In the genomic region with DNA sequence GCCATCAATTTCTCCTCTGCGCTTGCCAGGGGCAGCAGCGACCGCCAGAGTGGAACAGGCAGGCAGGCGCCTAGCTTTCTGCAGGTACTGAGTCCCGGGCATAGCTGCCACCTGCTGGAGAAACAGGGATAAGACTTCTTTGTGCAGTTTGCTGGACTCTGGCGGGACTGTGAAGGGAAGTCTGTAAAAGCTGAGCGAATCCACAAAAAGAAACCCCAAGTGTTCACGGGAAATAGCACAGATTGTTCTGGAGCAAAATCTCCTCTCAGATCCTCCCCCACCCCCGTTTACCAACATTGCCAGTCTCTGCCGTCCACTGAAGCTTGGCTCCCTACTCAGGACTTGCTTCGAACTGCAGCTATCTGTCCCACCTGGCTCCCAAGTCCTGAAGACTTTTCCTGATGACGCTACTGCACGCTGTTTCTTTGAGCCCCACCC, we compare ENCODE assay signal across 8 mouse cellular contexts. TPM values are rescaled to one million over a fixed set of nuclear protein-coding genes. Genes with fewer than 3 reads are reported as not detected.
DNase-seq lines count a peak whose midpoint lies in the region; ATAC-seq and TF ChIP-seq lines count a peak whose summit lies in the region.

No protein-coding gene starts in this region.

- 7% methylated on average over 13 of the region's 13 CpGs for WGBS in embryonic facial prominence, embryonic 11.5 days
- WGBS in heart, adult 2 months, result 2% methylated on average over 13 of the region's 13 CpGs
- 2% methylated on average over 13 of the region's 13 CpGs for WGBS in kidney, adult 2 months
- 3% methylated on average over 13 of the region's 13 CpGs for WGBS in limb, embryonic 15.5 days
- 5% methylated on average over 13 of the region's 13 CpGs for WGBS in midbrain, postnatal 0 days
- WGBS in spleen, adult 2 months, result 6% methylated on average over 13 of the region's 13 CpGs

- peak overlapping the region; percentile 33 for H3K4me2 ChIP-seq in embryonic facial prominence, embryonic 11.5 days (ENCODE audit: low read depth, low read length)
- H3K4me2 ChIP-seq in limb, embryonic 15.5 days, result peak overlapping the region; percentile 51
- peak overlapping the region; percentile 24; the same call in 1 of the 2 replicates for H3K4me2 ChIP-seq in midbrain, postnatal 0 days (ENCODE audit: low read depth, low read length, poor library complexity, severe bottlenecking)

- H3K4me3 ChIP-seq in embryonic facial prominence, embryonic 11.5 days (ENCODE audit: low read depth, low read length), result peak overlapping the region; percentile 17
- peak overlapping the region; percentile 30 for H3K4me3 ChIP-seq in heart, adult 2 months
- no peak overlapping the region for H3K4me3 ChIP-seq in kidney, adult 2 months (ENCODE audit: insufficient read depth, low read depth, low read length)
- peak overlapping the region; percentile 36 for H3K4me3 ChIP-seq in limb, embryonic 15.5 days
- no peak overlapping the region for H3K4me3 ChIP-seq in midbrain, postnatal 0 days (ENCODE audit: low read depth, low read length)
- no peak overlapping the region for H3K4me3 ChIP-seq in spleen, adult 2 months (ENCODE audit: extremely low read depth, insufficient read depth, insufficient read length)

- no peaks in the 10 kb centered on the region; the same call in 1 of the 2 replicates for H3K27me3 ChIP-seq in embryonic facial prominence, embryonic 11.5 days (ENCODE audit: control insufficient read depth, insufficient read depth, low read length)
- H3K27me3 ChIP-seq in heart, adult 2 months (ENCODE audit: control insufficient read depth, insufficient read depth, low read length), result no peaks in the 10 kb centered on the region; the same call in 1 of the 2 replicates
- H3K27me3 ChIP-seq in kidney, adult 2 months (replicated peaks; ENCODE audit: control insufficient read depth, insufficient read depth, low read length), result no peaks in the 10 kb centered on the region; the same call in none of the 2 replicates
- peaks cover 3% of the 10 kb centered on the region; the same call in 1 of the 2 replicates for H3K27me3 ChIP-seq in limb, embryonic 15.5 days
- H3K27me3 ChIP-seq in midbrain, postnatal 0 days (ENCODE audit: insufficient read depth, low read length), result no peaks in the 10 kb centered on the region
- H3K27me3 ChIP-seq in spleen, adult 2 months (ENCODE audit: control insufficient read depth, insufficient read depth, low read length), result peaks cover 1% of the 10 kb centered on the region; the same call in 1 of the 2 replicates

- TF ChIP-seq CTCF in heart, adult 2 months (IDR thresholded peaks at IDR 0.05), result peak; percentile 94
- TF ChIP-seq CTCF in kidney, adult 2 months (conservative IDR thresholded peaks at IDR 0.05; ENCODE audit: insufficient read depth, insufficient read length, low read depth, low read length), result peak; percentile 77
- TF ChIP-seq CTCF in midbrain, postnatal 0 days (IDR thresholded peaks at IDR 0.05), result peak; percentile 89
- peak; percentile 61; the same call in 1 of the 2 replicates for TF ChIP-seq CTCF in spleen, adult 2 months (IDR thresholded peaks at IDR 0.05; ENCODE audit: extremely low read depth, insufficient read depth, insufficient read length, insufficient replicate concordance)

- H3K4me1 ChIP-seq in embryonic facial prominence, embryonic 11.5 days (ENCODE audit: control insufficient read depth, insufficient read depth, low read length), result no peaks in the 10 kb centered on the region
- H3K4me1 ChIP-seq in heart, adult 2 months (ENCODE audit: control insufficient read depth, insufficient read depth, low read length), result no peaks in the 10 kb centered on the region
- H3K4me1 ChIP-seq in kidney, adult 2 months (ENCODE audit: control insufficient read depth, insufficient read depth, low read length), result no peaks in the 10 kb centered on the region
- H3K4me1 ChIP-seq in limb, embryonic 15.5 days, result peaks cover 5% of the 10 kb centered on the region; the same call in 1 of the 2 replicates
- peaks cover 20% of the 10 kb centered on the region; the same call in 1 of the 2 replicates for H3K4me1 ChIP-seq in midbrain, postnatal 0 days (ENCODE audit: insufficient read depth, low read length)
- no peaks in the 10 kb centered on the region for H3K4me1 ChIP-seq in spleen, adult 2 months (ENCODE audit: control insufficient read depth, insufficient read depth, insufficient read length)

- H3K79me2 ChIP-seq in heart, adult 2 months (replicated peaks; ENCODE audit: control insufficient read depth, insufficient read depth, low read length), result no peaks in the 10 kb centered on the region

- peak; percentile 82 for DNase-seq in 3T3-L1 (ENCODE audit: low read depth, low spot score)
- peak; percentile 85 for DNase-seq in adrenal gland, postnatal 14 days
- peak; percentile 82 for DNase-seq in embryonic facial prominence, embryonic 11.5 days (ENCODE audit: low spot score)
- DNase-seq in heart, adult 2 months, result peak; percentile 64 to 69
- peak; percentile 76 for DNase-seq in kidney, adult 2 months
- peak; percentile 87 for DNase-seq in midbrain, postnatal 0 days (ENCODE audit: low spot score)
- DNase-seq in spleen, adult 2 months (ENCODE audit: low read depth in 1 of 2, low spot score in 2 of 2), result peak in 1 of 2 experiments; percentile 66

- no peaks in the 10 kb centered on the region for H3K9me3 ChIP-seq in embryonic facial prominence, embryonic 11.5 days (replicated peaks; ENCODE audit: control insufficient read depth, low read length)
- no peaks in the 10 kb centered on the region for H3K9me3 ChIP-seq in limb, embryonic 15.5 days
- H3K9me3 ChIP-seq in midbrain, postnatal 0 days (ENCODE audit: low read length), result no peaks in the 10 kb centered on the region

- TF ChIP-seq EP300 in heart, adult 2 months (IDR thresholded peaks at IDR 0.05; ENCODE audit: insufficient read depth, low read depth, low read length), result 0 out of 2 replicates have a peak, but pooled peaks have one; percentile 55

- no peaks in the 10 kb centered on the region for H3K36me3 ChIP-seq in embryonic facial prominence, embryonic 11.5 days (replicated peaks; ENCODE audit: control insufficient read depth, insufficient read depth, low read depth, low read length)
- H3K36me3 ChIP-seq in heart, adult 2 months (ENCODE audit: control insufficient read depth, insufficient read depth, low read length), result no peaks in the 10 kb centered on the region
- no peaks in the 10 kb centered on the region for H3K36me3 ChIP-seq in kidney, adult 2 months (ENCODE audit: control insufficient read depth, insufficient read depth, low read length)
- no peaks in the 10 kb centered on the region for H3K36me3 ChIP-seq in limb, embryonic 15.5 days
- no peaks in the 10 kb centered on the region for H3K36me3 ChIP-seq in midbrain, postnatal 0 days (ENCODE audit: insufficient read depth, low read length)
- no peaks in the 10 kb centered on the region for H3K36me3 ChIP-seq in spleen, adult 2 months (ENCODE audit: control insufficient read depth, insufficient read depth, low read length)

- TF ChIP-seq POLR2A in heart, adult 2 months (IDR thresholded peaks at IDR 0.05; ENCODE audit: insufficient read depth, low read depth, low read length), result no peak
- TF ChIP-seq POLR2A in kidney, adult 2 months (IDR thresholded peaks at IDR 0.05; ENCODE audit: low read depth, low read length), result no peak
- TF ChIP-seq POLR2A in spleen, adult 2 months (IDR thresholded peaks at IDR 0.05; ENCODE audit: low read depth, low read length), result no peak

- ATAC-seq in embryonic facial prominence, embryonic 11.5 days (replicated peaks; ENCODE audit: insufficient number of reproducible peaks, low FRiP score, low TSS enrichment, low read depth), result peak; percentile 71
- no peak for ATAC-seq in limb, embryonic 15.5 days (ENCODE audit: insufficient number of reproducible peaks, low FRiP score, low TSS enrichment, low read depth)
- ATAC-seq in midbrain, postnatal 0 days (ENCODE audit: low FRiP score), result no peak; the same call in 1 of the 2 replicates

- peak overlapping the region; percentile 44 for H3K9ac ChIP-seq in embryonic facial prominence, embryonic 11.5 days (replicated peaks; ENCODE audit: low read length)
- H3K9ac ChIP-seq in heart, adult 2 months (ENCODE audit: low read depth, low read length), result no peak overlapping the region
- peak overlapping the region; percentile 24; the same call in 1 of the 2 replicates for H3K9ac ChIP-seq in limb, embryonic 15.5 days
- H3K9ac ChIP-seq in midbrain, postnatal 0 days (replicated peaks; ENCODE audit: low read length, poor library complexity, severe bottlenecking), result no peak overlapping the region

- intact Hi-C loops in heart, adult 2 months (cut with DNase I), result loop anchor here (1.0 to 10.0 kb wide), 3 partner anchors 18 to 680 kb away; no protein-coding TSS in a partner anchor

- no peak overlapping the region for H3K27ac ChIP-seq in embryonic facial prominence, embryonic 11.5 days (replicated peaks; ENCODE audit: low read depth, low read length)
- no peak overlapping the region for H3K27ac ChIP-seq in heart, adult 2 months
- no peak overlapping the region for H3K27ac ChIP-seq in kidney, adult 2 months (ENCODE audit: insufficient read depth, low read depth, low read length)
- H3K27ac ChIP-seq in limb, embryonic 15.5 days, result no peak overlapping the region
- H3K27ac ChIP-seq in midbrain, postnatal 0 days (ENCODE audit: low read depth, low read length), result no peak overlapping the region
- H3K27ac ChIP-seq in spleen, adult 2 months (ENCODE audit: insufficient read depth, low read length), result no peak overlapping the region

RNA-seq across cellular contexts. Expression of gene Celf6, which starts 7.2 kb away (rescaled TPM):
- 4.3 and 6.9 TPM in 2 replicates for total RNA-seq in adrenal gland, postnatal 14 days (2021)
- polyA plus RNA-seq in embryonic facial prominence, embryonic 11.5 days (2014; fragmentation: Nextera tagmentation; extraction: Ambion mirVana), result 1.2 and 1.7 TPM in 2 replicates
- not detected for total RNA-seq in heart, adult 2 months (2021)
- 0.18 TPM in 1 of 2 replicates, not detected in the other for polyA plus RNA-seq in heart, adult 2 months (2012; rRNA removed)
- polyA plus RNA-seq in kidney, adult 2 months (2012; rRNA removed), result 0.18 and 0.30 TPM in 2 replicates
- 0.09 and 0.10 TPM in 2 replicates for polyA plus RNA-seq in limb, embryonic 15.5 days (2015; fragmentation: Nextera tagmentation; extraction: Ambion mirVana)
- 77.9 and 81.1 TPM in 2 replicates for total RNA-seq in midbrain, postnatal 0 days (2014; rRNA removed)
- 47.3 and 59.6 TPM in 2 replicates for polyA plus RNA-seq in midbrain, postnatal 0 days (2015; fragmentation: Nextera tagmentation; extraction: Ambion mirVana)
- 0.07 TPM in 1 of 2 replicates, not detected in the other for polyA plus RNA-seq in spleen, adult 2 months (2012; rRNA removed)

RNA-seq across cellular contexts. Expression of gene Parp6, which starts 32.2 kb away (rescaled TPM):
- 30.2 and 37.3 TPM in 2 replicates for total RNA-seq in adrenal gland, postnatal 14 days (2021)
- polyA plus RNA-seq in embryonic facial prominence, embryonic 11.5 days (2014; fragmentation: Nextera tagmentation; extraction: Ambion mirVana), result 36.8 and 43.6 TPM in 2 replicates
- total RNA-seq in heart, adult 2 months (2021), result 10 to 100 TPM; 16.4 to 16.5 TPM
- 24.2 and 40.3 TPM in 2 replicates for polyA plus RNA-seq in heart, adult 2 months (2012; rRNA removed)
- 15.3 and 19.1 TPM in 2 replicates for polyA plus RNA-seq in kidney, adult 2 months (2012; rRNA removed)
- polyA plus RNA-seq in limb, embryonic 15.5 days (2015; fragmentation: Nextera tagmentation; extraction: Ambion mirVana), result 22.5 and 27.8 TPM in 2 replicates
- total RNA-seq in midbrain, postnatal 0 days (2014; rRNA removed), result 136 and 154 TPM in 2 replicates
- 170 and 187 TPM in 2 replicates for polyA plus RNA-seq in midbrain, postnatal 0 days (2015; fragmentation: Nextera tagmentation; extraction: Ambion mirVana)
- 15.6 and 16.3 TPM in 2 replicates for polyA plus RNA-seq in spleen, adult 2 months (2012; rRNA removed)

RNA-seq across cellular contexts. Expression of gene Tmem202, which starts 45.2 kb away (rescaled TPM):
- 0.82 and 1.7 TPM in 2 replicates for total RNA-seq in adrenal gland, postnatal 14 days (2021)
- polyA plus RNA-seq in embryonic facial prominence, embryonic 11.5 days (2014; fragmentation: Nextera tagmentation; extraction: Ambion mirVana), result not detected in 2 replicates
- total RNA-seq in heart, adult 2 months (2021), result under 1 TPM; 0.37 to 0.84 TPM
- polyA plus RNA-seq in heart, adult 2 months (2012; rRNA removed), result 0.16 and 0.29 TPM in 2 replicates
- 0.14 TPM in 1 of 2 replicates, not detected in the other for polyA plus RNA-seq in kidney, adult 2 months (2012; rRNA removed)
- polyA plus RNA-seq in limb, embryonic 15.5 days (2015; fragmentation: Nextera tagmentation; extraction: Ambion mirVana), result 0.27 TPM in 1 of 2 replicates, not detected in the other
- total RNA-seq in midbrain, postnatal 0 days (2014; rRNA removed), result 0.99 and 2.3 TPM in 2 replicates
- polyA plus RNA-seq in midbrain, postnatal 0 days (2015; fragmentation: Nextera tagmentation; extraction: Ambion mirVana), result 1.4 and 1.6 TPM in 2 replicates
- polyA plus RNA-seq in spleen, adult 2 months (2012; rRNA removed), result 0.50 and 1.0 TPM in 2 replicates

RNA-seq across cellular contexts. Expression of gene Hexa, which starts 45.5 kb away (rescaled TPM):
- 81.3 and 83.2 TPM in 2 replicates for total RNA-seq in adrenal gland, postnatal 14 days (2021)
- polyA plus RNA-seq in embryonic facial prominence, embryonic 11.5 days (2014; fragmentation: Nextera tagmentation; extraction: Ambion mirVana), result 49.4 and 64.0 TPM in 2 replicates
- total RNA-seq in heart, adult 2 months (2021), result 10 to 100 TPM; 46.9 to 51.7 TPM
- polyA plus RNA-seq in heart, adult 2 months (2012; rRNA removed), result 50.6 and 64.4 TPM in 2 replicates
- 76.1 and 77.7 TPM in 2 replicates for polyA plus RNA-seq in kidney, adult 2 months (2012; rRNA removed)
- 89.9 and 108 TPM in 2 replicates for polyA plus RNA-seq in limb, embryonic 15.5 days (2015; fragmentation: Nextera tagmentation; extraction: Ambion mirVana)
- 49.6 and 53.8 TPM in 2 replicates for total RNA-seq in midbrain, postnatal 0 days (2014; rRNA removed)
- polyA plus RNA-seq in midbrain, postnatal 0 days (2015; fragmentation: Nextera tagmentation; extraction: Ambion mirVana), result 43.6 and 48.4 TPM in 2 replicates
- 72.4 and 89.5 TPM in 2 replicates for polyA plus RNA-seq in spleen, adult 2 months (2012; rRNA removed)

Comparison
In these comparisons a context has a peak if more than half of its experiments do, and no peak if none do; other contexts are left out.
1. H3K4me3 ChIP-seq: peak in embryonic facial prominence, embryonic 11.5 days (single experiment), heart, adult 2 months (single experiment) and limb, embryonic 15.5 days (single experiment); none in kidney, adult 2 months (single experiment), midbrain, postnatal 0 days (single experiment) and spleen, adult 2 months (single experiment).
2. H3K9ac ChIP-seq: peak in embryonic facial prominence, embryonic 11.5 days (single experiment) and limb, embryonic 15.5 days (single experiment); none in heart, adult 2 months (single experiment) and midbrain, postnatal 0 days (single experiment).
3. RNA of gene Celf6, which starts 7.2 kb away (polyA plus RNA-seq): 47.3 to 59.6 TPM in midbrain, postnatal 0 days; 1.2 to 1.7 TPM in embryonic facial prominence, embryonic 11.5 days, 0.18 to 0.30 TPM in kidney, adult 2 months, 0.09 to 0.10 TPM in limb, embryonic 15.5 days, 0.07 TPM in spleen, adult 2 months and 0.18 TPM in heart, adult 2 months; every median in the first group is over 10 times any median in the second.
4. Peak in every context shown above with its lines, with median percentiles within 50 percentile points of each other: H3K4me2 ChIP-seq and CTCF ChIP-seq.